In genomic region chr11:116764346-116764745, GRCm38 (mm10) we compare ENCODE assay signal across 14 mouse cellular contexts.
DNase-seq lines count a peak whose midpoint lies in the region.
"Had no signal": no experiment of that assay in that cellular context is flagged by ENCODE, and none has a peak within 500 bp of the region (broad histone marks: within the 10 kb centered on the region; RNA-seq: fewer than 3 reads in every experiment).

No protein-coding gene starts in this region.

- DNase-seq in 3134 (ENCODE audit: extremely low read depth, insufficient read length, low spot score): peak; percentile 41
- peak; percentile 67 for DNase-seq in NIH3T3 (ENCODE audit: low read depth)
- peak; percentile 71 for DNase-seq in adipocyte (ENCODE audit: low spot score)
- no peak for DNase-seq in right cerebral cortex, adult 2 months (ENCODE audit: low spot score in 2 of 2)
- no peak for DNase-seq in frontal cortex, postnatal 14 days (ENCODE audit: low spot score in 2 of 2)
- DNase-seq: adrenal gland, adult 2 months; adrenal gland, postnatal 10 days; adrenal gland, postnatal 25 days; B cell, adult 2 months; cerebellum, adult 11 months; cerebellum, adult 18-20 months; cerebellum, adult 8-10 months; cerebellum, adult 9-11 months; cerebellum, postnatal 25 days had no signal

Comparison
In these comparisons a context has a peak if more than half of its experiments do, and no peak if none do; other contexts are left out.
1. DNase-seq: peak in 3134 (single experiment), NIH3T3 (single experiment) and adipocyte (single experiment); none in right cerebral cortex, adult 2 months (0 of 2) and frontal cortex, postnatal 14 days (0 of 2).